Mouse (Mus musculus) cerebellum, adult 2 months (tissue): ENCODE measurements around the gene Rnf19b.

ENCODE experiments used
- CTCF ChIP-seq: fragments of 200-500 bp; IDR thresholded peaks from 2 replicates; pipeline ENCODE4 v1.5.1; 2011; ENCODE audit warnings: low read depth, mild to moderate bottlenecking, control low read depth, low read length, moderate library complexity, borderline replicate concordance; ENCODE audit not compliant: insufficient read depth
- POLR2A ChIP-seq: fragments of 200-500 bp; IDR thresholded peaks from 2 replicates; pipeline ENCODE4 v1.6.1; 2011; ENCODE audit warnings: low read length, control low read depth, borderline replicate concordance; ENCODE audit not compliant: insufficient read depth

DNA sequence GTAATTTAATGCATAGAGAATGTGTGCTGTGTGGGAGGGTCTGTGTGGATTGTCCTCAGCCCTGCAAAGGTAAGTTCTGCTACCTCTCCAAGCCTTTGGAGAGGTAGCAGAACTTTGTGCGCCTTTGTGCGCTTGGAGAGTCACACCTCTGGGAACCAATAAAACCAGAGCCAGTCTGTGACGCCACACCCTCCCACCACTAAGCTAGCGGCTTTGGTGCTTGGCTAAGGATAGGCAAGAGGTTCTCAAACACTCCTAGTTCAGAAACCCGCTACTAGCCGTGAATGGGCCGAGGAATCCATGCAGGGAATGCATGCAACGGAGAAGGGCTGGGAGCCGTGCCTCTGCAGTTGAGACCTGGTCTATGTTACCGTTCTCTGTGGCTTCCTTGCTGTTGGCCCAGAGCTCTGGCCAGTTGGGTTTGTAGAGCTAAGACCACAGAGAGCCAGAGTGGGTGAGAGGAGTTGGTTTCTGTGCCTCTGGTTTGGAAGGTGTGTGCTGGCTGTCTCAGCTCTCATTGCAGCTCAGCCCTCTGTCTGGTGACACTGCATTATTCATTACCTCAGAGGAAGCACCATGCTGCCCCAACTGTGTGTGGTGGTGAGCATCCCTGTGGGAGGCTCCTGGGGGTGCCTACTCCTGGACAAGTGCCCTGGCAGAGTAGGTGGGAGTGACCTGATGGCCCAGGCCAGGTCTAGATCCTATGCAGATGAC lies 44.8 kb upstream of the Rnf19b start:
- TF ChIP-seq CTCF (no peak), POLR2A (no peak)
